Mouse (Mus musculus) stomach, embryonic 15.5 days (tissue): ENCODE results near the gene Carns1. TPM values are rescaled to one million over a fixed set of nuclear protein-coding genes. Genes with fewer than 3 reads are reported as not detected.

ENCODE experiments used
- ATAC-seq: fragments of 200-750 bp; cut with Nextera tagmentation; 2 replicates; pipeline ENCODE4 v1.8.0; 2017; ENCODE audit warnings: low read depth, moderate number of reproducible peaks, moderate TSS enrichment; ENCODE audit not compliant: insufficient read depth, low FRiP score
- H3K27ac ChIP-seq: fragments of 300-500 bp; sonication (generic); 2 replicates; pipeline ENCODE4 v1.5.1; 2015; ENCODE audit warnings: mild to moderate bottlenecking, inconsistent platforms
- H3K27me3 ChIP-seq: fragments of 300-500 bp; sonication (generic); replicated peaks from 2 replicates; pipeline ENCODE4 v1.6.1; 2015; ENCODE audit warnings: inconsistent platforms
- H3K36me3 ChIP-seq: fragments of 300-500 bp; sonication (generic); 2 replicates; pipeline ENCODE4 v1.6.1; 2015; ENCODE audit warnings: inconsistent platforms
- H3K4me1 ChIP-seq: fragments of 300-500 bp; sonication (generic); 2 replicates; pipeline ENCODE4 v1.6.1; 2015; ENCODE audit warnings: inconsistent platforms
- H3K4me2 ChIP-seq: fragments of 300-500 bp; sonication (generic); 2 replicates; pipeline ENCODE4 v1.6.1; 2015; ENCODE audit warnings: mild to moderate bottlenecking, inconsistent platforms
- H3K4me3 ChIP-seq: fragments of 300-500 bp; sonication (generic); replicated peaks from 2 replicates; pipeline ENCODE4 v1.5.1; 2015; ENCODE audit warnings: inconsistent platforms
- H3K9ac ChIP-seq: fragments of 300-500 bp; sonication (generic); 2 replicates; pipeline ENCODE4 v1.6.1; 2015; ENCODE audit warnings: inconsistent platforms
- H3K9me3 ChIP-seq: fragments of 300-500 bp; sonication (generic); 2 replicates; pipeline ENCODE4 v1.6.1; 2016; ENCODE audit warnings: inconsistent platforms
- WGBS: fragments of 180-500 bp; shearing (Covaris S2); methylation state at CpG from one replicate; pipeline ENCODE4 v1.1.7; 2015; 5-methylcytosine and 5-hydroxymethylcytosine counted together
- polyA plus RNA-seq: library from polyadenylated mRNA; unstranded; fragments of >200 nt; fragmentation: Nextera tagmentation; extraction: Ambion mirVana; gene quantifications from 2 replicates; pipeline ENCODE4 v1.2.1, GENCODE M21; 2015

Gene Carns1
- polyA plus RNA-seq, 1 experiment from 2014 or later = 1.5 TPM

DNA sequence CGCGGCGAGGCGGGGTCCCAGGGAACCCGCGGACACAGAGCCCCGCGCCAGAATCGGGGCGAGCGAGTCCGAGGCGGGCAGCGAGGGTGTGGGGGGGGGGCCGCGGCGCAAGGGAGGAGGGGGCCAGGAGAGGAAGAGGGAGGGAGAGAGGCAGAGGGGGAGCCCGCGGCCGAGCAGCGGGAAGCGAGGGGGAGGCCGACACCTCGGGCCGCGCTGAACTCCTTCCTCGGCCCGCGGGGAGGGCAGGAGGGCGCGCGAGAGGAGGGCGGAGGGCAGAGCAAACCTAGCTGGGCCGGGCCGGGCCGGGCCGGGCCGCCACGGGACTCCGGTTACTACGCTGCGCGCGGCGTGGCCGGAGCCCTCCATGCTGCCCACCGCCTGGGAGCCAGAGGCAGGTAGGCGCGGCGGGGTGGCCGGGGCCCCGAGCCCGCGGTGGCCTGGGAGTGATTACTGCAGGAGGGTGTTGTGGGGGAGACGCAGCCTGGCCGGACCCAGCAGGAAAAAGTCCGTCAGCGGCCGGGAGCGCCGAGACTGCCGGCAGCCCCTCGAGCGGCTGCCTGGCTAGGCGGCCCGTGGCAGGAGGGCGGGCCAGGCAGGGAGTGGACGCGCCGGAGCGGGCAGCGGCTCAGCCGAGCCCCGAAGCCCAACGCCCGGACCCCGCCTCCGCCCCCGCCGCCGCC is 39.6 kb upstream of the Carns1 start:
- H3K36me3 ChIP-seq = no peaks in the 10 kb centered on the region
- under 1% methylated on average over 63 of the region's 81 CpGs for WGBS
- H3K27ac ChIP-seq = peak overlapping the region; percentile 92
- peak overlapping the region; percentile 92 for H3K4me2 ChIP-seq
- no peaks in the 10 kb centered on the region for H3K27me3 ChIP-seq
- H3K9me3 ChIP-seq = no peaks in the 10 kb centered on the region
- ATAC-seq = peak; percentile 25; the same call in 1 of the 2 replicates
- H3K9ac ChIP-seq = peak overlapping the region; percentile 91
- H3K4me3 ChIP-seq = peak overlapping the region; percentile 57
- peaks cover 45% of the 10 kb centered on the region for H3K4me1 ChIP-seq

DNA sequence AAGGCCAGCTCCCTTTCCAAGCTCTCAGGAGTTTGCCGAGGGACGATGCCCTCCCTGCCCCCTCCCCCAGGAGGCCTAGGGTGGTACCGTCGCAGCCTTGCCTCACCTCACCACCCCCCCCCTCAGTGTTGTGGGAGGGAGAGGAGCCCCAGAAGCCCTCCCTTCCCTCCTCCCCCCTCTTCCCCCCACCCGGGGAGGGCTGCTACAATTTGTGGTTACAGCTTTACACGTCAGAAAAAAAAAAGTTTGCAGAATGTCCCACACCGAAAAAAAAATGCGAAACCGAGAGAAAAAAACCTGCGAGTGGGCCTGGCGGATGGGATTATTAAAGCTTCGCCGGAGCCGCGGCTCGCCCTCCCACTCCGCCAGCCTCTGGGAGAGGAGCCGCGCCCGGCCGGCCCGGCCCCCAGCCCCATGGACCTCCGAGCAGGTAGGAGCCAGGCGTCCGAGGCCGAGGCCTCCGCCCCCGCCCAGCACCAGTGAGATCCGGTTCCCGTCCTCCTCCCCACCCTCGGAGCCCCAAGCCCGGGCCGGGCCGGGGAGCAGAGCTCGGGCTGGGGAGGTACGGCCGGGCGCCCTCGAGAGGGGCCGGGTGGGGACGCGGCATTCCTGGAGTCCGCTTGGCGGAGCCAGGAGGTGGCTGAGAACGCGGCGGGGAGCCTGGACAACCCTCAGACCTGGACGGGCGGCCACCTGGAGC is 38.9 kb upstream of the Carns1 start, which contains the start of the genes Clcf1 and AC109138.7:
Gene Clcf1, plus strand, starts transcription at position 168 of the 700 bp plus-strand sequence.
Gene AC109138.7, plus strand, starts transcription at position 287 of the 700 bp plus-strand sequence.
- Histone ChIP-seq H3K36me3 (no peaks in the 10 kb centered on the region), H3K9ac (peak within 1 kb of the TSS; percentile 91), H3K4me2 (peak within 1 kb of the TSS; percentile 92), H3K4me3 (peak within 1 kb of the TSS; percentile 57), H3K4me1 (peaks cover 42% of the 10 kb centered on the region), H3K9me3 (no peaks in the 10 kb centered on the region), H3K27me3 (no peaks in the 10 kb centered on the region), H3K27ac (peak within 1 kb of the TSS; percentile 92)
- peak; percentile 40 for ATAC-seq
- under 1% methylated on average over 46 of the region's 49 CpGs for WGBS

DNA sequence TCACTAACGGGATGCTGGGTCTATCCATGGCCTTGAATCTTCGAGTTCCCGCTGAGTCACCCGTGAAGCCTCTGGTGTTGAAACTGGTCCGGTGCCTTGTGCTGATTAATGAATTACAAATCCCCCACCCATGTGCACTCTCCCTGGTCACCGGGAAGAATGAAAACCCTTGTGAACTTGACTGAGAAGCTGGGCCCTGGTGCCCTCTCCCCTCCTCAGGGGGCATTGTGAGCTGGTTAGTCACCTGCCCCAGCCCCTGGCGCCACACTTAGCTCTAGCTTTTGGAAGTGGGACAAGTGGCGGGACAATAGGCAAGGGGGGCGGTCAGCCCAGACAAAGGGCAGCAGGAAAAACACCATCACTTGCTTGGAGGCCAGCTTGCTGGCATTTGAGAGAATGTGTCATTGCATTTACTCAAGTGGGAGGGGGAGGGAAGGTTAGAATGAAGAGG is 38.3 kb upstream of the Carns1 start:
- H3K27ac ChIP-seq = peak overlapping the region; percentile 92
- H3K27me3 ChIP-seq = no peaks in the 10 kb centered on the region
- H3K4me3 ChIP-seq = peak overlapping the region; percentile 57
- peak overlapping the region; percentile 92 for H3K4me2 ChIP-seq
- peak overlapping the region; percentile 91; the same call in 1 of the 2 replicates for H3K9ac ChIP-seq
- ATAC-seq = peak; percentile 3; the same call in 1 of the 2 replicates
- peaks cover 42% of the 10 kb centered on the region for H3K4me1 ChIP-seq
- 10% methylated on average over 9 of the region's 9 CpGs for WGBS
- no peaks in the 10 kb centered on the region for H3K9me3 ChIP-seq
- H3K36me3 ChIP-seq = no peaks in the 10 kb centered on the region

DNA sequence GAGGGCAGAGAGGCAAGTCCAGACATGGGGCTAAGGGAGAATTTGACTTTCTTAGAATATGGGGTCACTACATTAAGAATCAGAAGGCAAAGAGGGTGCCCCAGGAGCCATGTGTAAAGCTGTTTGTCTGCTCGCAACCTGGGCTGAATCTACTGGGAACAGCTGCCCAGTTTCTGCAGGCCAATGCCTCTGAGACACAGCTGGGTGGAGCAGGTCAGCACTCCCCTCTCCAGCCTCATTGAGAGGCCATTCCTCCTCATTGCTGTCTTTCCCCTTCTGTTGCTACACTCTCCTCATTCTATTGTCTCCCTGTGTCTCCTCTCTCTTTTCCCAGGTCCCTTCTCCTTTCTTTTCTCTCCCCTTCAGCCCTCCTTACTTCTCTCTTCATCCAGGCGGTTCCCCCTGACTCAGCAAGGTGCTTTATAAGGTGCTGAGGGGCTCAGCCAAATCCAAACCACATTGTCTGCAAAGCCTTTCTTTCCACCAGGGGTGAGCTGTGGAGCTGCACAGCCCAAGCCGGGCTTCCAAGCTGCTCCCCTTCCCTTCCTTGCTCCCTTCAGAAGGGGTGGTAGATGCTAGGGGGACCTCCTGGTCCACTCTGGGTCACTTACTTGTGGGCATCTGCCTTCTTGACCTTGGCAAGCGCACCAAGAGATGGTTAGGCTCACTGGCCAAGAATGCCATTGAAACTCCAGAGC is 36.8 kb upstream of the Carns1 start:
- Histone ChIP-seq H3K27me3 (no peaks in the 10 kb centered on the region), H3K9me3 (no peaks in the 10 kb centered on the region), H3K27ac (no peak overlapping the region), H3K9ac (no peak overlapping the region), H3K4me1 (peaks cover 33% of the 10 kb centered on the region), H3K4me2 (no peak overlapping the region), H3K36me3 (no peaks in the 10 kb centered on the region), H3K4me3 (no peak overlapping the region)
- WGBS = 46% methylated on average over 4 of the region's 4 CpGs
- no peak for ATAC-seq

DNA sequence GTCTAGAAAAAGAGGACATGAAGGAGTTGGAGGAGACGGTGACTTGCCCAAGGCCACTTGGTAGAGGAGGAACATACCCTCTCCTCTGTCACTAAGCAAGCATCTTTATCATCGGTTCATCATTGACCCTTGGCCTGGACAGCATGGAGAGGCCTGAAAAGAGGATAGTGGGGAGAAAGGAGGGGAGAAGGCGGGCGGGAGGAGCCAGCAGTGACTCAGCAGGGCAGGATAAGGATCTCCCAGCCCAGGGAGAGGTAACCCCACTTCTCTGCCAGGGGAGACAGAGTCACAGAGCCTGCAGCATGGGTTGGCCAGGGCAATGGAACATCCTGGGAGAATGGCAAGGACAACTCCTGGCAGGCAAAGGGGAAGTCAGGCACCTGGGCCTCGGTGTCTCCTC is 33.3 kb upstream of the Carns1 start:
- H3K4me2 ChIP-seq = no peak overlapping the region

DNA sequence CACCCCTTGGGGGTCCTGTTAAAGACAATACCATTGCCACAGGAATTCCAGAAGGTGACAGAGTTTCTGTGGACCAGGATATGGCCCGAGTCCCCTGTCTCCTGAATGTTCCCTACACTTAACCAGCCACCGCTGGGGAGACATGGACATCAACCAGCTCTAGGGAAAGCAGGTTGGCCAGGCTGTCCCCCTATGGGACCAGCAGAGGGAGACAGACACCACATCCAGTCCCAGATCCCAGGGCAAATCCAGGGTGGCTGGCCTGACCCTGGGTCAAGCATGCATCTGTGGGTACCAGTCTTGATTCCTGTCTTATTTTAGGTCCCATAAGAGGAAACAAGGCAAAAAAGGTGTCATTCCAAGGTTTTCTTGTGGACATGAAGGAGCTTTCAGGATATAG is 31.7 kb upstream of the Carns1 start:
- Histone ChIP-seq H3K27ac (no peak overlapping the region), H3K4me2 (no peak overlapping the region), H3K9ac (no peak overlapping the region), H3K9me3 (no peaks in the 10 kb centered on the region), H3K4me1 (peaks cover 6% of the 10 kb centered on the region; the same call in 1 of the 2 replicates), H3K36me3 (no peaks in the 10 kb centered on the region), H3K27me3 (no peaks in the 10 kb centered on the region), H3K4me3 (no peak overlapping the region)
- ATAC-seq = peak; percentile 61; the same call in 1 of the 2 replicates
- whole genome bisulfite sequencing = 2% methylated on average over 2 of the region's 2 CpGs

More for the DNA sequence above, 33.3 kb upstream of the Carns1 start:
- Histone ChIP-seq H3K9me3 (no peaks in the 10 kb centered on the region), H3K27me3 (no peaks in the 10 kb centered on the region), H3K9ac (no peak overlapping the region), H3K36me3 (no peaks in the 10 kb centered on the region), H3K4me1 (peaks cover 12% of the 10 kb centered on the region), H3K27ac (no peak overlapping the region), H3K4me3 (no peak overlapping the region)
- ATAC-seq = no peak
- WGBS = 76% methylated on average over 5 of the region's 5 CpGs

DNA sequence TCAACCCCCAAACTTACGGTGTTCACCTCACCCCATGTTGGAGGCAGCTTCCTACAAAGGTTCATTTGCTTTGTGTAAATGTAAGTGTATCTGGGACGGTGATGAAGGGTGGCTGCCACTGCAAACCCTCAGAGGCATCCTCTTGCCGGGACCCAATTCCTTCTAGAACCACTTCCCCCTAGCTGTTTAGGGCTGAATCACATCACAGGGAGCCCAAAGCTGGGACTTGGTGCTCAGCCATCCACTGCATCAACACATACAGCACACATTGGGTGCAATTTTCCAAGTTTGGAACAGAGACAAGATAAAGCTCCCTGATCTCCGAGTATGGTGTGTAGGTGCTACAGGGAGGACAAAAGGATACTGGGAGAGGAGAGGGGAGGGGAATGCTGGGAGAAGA is 29.6 kb upstream of the Carns1 start:
- H3K27me3 ChIP-seq = no peaks in the 10 kb centered on the region
- H3K4me1 ChIP-seq = peaks cover 16% of the 10 kb centered on the region; the same call in 1 of the 2 replicates
- H3K4me2 ChIP-seq = no peak overlapping the region
- no peaks in the 10 kb centered on the region for H3K36me3 ChIP-seq
- no peak for ATAC-seq
- H3K9ac ChIP-seq = no peak overlapping the region
- H3K9me3 ChIP-seq = no peaks in the 10 kb centered on the region
- H3K27ac ChIP-seq = no peak overlapping the region
- H3K4me3 ChIP-seq = no peak overlapping the region
- WGBS = 55% methylated on average over 4 of the region's 4 CpGs

DNA sequence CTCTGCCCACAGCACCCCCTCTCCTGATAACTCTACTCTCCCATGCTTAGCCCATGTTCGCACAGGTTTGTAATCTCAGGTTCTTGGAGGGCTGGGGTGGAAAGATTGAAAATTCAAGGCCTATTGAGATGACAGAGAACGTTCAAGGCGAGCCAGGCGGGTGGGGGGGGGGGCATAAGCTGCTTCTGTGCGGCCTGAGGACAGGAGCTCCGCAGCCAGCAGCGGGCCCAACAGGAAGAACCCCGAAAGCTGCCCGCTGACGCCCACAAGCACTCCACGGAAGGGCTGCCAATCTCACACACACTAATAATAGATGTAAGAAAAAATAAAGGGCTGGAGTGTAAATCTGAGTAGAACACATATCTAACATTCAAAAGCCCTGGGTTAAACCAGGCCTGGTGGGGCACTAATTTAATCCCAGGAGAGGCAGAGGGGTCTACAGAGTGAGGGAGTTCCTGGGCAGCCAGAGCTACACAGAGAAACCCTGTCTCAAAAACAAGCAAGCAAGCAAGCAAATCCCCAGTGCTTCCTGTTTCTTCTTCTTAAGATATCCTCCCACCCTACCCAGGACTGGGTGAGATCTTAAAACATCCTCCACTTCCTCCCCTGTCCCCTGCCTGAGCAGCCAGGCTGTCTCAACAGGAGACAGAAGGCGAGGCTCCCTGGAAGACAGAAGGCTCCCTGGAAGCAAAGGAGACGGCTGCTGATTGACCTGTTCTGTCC is 28.5 kb upstream of the Carns1 start:
- H3K4me1 ChIP-seq = peaks cover 16% of the 10 kb centered on the region; the same call in 1 of the 2 replicates
- no peaks in the 10 kb centered on the region for H3K9me3 ChIP-seq
- H3K27ac ChIP-seq = no peak overlapping the region
- H3K36me3 ChIP-seq = peaks cover 6% of the 10 kb centered on the region; the same call in 1 of the 2 replicates
- H3K4me3 ChIP-seq = no peak overlapping the region
- 69% methylated on average over 13 of the region's 13 CpGs for WGBS
- 0 out of 2 replicates have a peak overlapping the region, but pooled peaks have one; percentile 6 for H3K9ac ChIP-seq
- no peak overlapping the region for H3K4me2 ChIP-seq
- ATAC-seq = no peak
- H3K27me3 ChIP-seq = no peaks in the 10 kb centered on the region

DNA sequence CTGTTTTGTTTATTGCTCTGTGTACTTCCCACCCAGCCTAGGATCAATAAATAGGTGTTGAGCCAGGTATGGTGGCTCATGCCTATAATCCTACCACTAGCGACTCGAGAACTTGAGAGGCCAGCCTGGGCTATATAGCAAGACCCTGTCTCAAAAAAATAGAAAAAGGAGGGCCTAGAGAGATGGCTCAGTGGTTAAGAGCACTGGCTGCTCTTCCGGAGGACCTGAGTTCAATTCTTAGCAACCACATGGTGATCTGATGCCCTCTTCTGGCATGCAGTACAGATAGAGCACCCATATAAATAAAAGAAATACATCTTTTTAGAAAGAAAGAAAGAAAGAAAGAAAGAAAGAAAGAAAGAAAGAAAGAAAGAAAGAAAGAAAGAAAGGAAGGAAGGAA is 27.9 kb upstream of the Carns1 start:
- no peaks in the 10 kb centered on the region for H3K27me3 ChIP-seq
- H3K4me1 ChIP-seq = peaks cover 16% of the 10 kb centered on the region; the same call in 1 of the 2 replicates
- no peak overlapping the region for H3K9ac ChIP-seq
- no peak overlapping the region for H3K4me2 ChIP-seq
- H3K4me3 ChIP-seq = no peak overlapping the region
- peaks cover 6% of the 10 kb centered on the region; the same call in 1 of the 2 replicates for H3K36me3 ChIP-seq
- no peak for ATAC-seq
- WGBS = 65% methylated on average over 3 of the region's 3 CpGs
- H3K27ac ChIP-seq = no peak overlapping the region
- no peaks in the 10 kb centered on the region for H3K9me3 ChIP-seq

DNA sequence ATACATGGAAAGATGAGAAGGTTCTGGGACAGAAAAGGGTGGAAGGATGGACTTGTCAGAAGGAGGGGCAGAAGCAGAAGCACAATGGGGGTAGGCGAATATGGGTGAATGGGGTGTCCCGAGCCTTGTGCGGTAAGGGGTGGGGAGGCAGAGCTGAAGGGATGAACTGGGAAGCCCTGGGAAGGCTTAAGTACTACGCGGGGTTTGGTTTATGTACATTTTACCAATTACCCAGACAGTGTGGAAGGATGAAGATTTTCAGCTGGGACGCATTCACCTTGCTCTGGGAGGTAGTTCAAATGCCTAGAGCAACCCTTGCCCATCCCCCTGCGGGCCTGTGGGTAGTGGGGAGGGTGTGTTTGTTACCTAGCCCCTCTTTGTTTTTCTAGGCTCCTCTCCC is 26.9 kb upstream of the Carns1 start:
- Histone ChIP-seq H3K9ac (peak overlapping the region; percentile 32; the same call in 1 of the 2 replicates), H3K4me2 (peak overlapping the region; percentile 87), H3K9me3 (no peaks in the 10 kb centered on the region), H3K4me1 (peaks cover 16% of the 10 kb centered on the region; the same call in 1 of the 2 replicates), H3K27me3 (no peaks in the 10 kb centered on the region), H3K27ac (no peak overlapping the region), H3K4me3 (peak overlapping the region; percentile 71), H3K36me3 (peaks cover 14% of the 10 kb centered on the region)
- ATAC-seq = no peak
- WGBS = 31% methylated on average over 7 of the region's 7 CpGs

DNA sequence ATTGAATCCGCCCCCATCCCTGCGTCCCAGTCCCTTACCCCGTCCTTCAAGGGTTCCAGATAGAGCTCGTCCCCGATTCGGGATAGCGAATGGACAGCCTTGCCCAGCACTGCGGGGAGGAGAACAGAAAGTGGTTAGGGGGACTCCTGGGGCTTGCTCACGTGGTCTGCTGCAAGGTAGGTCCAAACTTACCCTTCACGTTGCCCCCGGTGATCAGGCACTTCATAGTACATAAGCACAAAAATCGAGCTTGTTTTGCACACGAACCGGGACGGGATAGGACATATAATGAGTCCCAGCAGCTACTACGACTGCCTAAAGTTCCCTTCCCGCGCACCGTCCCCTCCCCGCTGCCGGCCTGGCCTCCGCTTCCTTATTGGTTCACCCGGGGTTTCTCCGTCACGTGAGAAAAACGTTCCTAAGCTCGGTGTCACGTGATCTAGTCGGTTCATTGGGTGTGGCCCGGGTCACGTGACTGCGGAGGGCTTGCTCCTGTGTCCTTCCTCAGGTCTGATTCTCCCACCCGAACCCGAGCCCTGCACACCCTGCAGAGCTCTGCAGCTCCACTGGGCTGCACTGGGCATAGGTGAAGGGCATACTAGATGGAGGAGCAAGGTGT is 26.1 kb upstream of the Carns1 start, which contains the start of gene Rad9a:
Gene Rad9a, minus strand, starts transcription at position 372 of the 619 bp plus-strand sequence.
- Histone ChIP-seq H3K4me1 (peaks cover 21% of the 10 kb centered on the region; the same call in 1 of the 2 replicates), H3K36me3 (peaks cover 20% of the 10 kb centered on the region), H3K27ac (peak within 1 kb of the TSS; percentile 76), H3K27me3 (no peaks in the 10 kb centered on the region), H3K4me3 (peak within 1 kb of the TSS; percentile 71), H3K9ac (peak within 1 kb of the TSS; percentile 81), H3K4me2 (peak within 1 kb of the TSS; percentile 87), H3K9me3 (no peaks in the 10 kb centered on the region)
- under 1% methylated on average over 34 of the region's 34 CpGs for WGBS
- ATAC-seq = peak; percentile 84
